Mouse (Mus musculus) neural tube, embryonic 11.5 days (tissue): Measurements from ENCODE around the gene Csk. TPM values are rescaled to one million over a fixed set of nuclear protein-coding genes. Genes with fewer than 3 reads are reported as not detected.

ENCODE experiments used
- ATAC-seq: fragments of 200-750 bp; cut with Nextera tagmentation; 2 replicates; pipeline ENCODE4 v1.8.0; 2017; ENCODE audit warnings: moderate number of reproducible peaks, mild to moderate bottlenecking, moderate TSS enrichment, moderate library complexity; ENCODE audit not compliant: insufficient read depth, low FRiP score, low TSS enrichment
- DNase-seq: peaks from one replicate; pipeline ENCODE4 v3.0.0-alpha.2; 2015; ENCODE audit warnings: low spot score
- H3K27ac ChIP-seq: fragments of 300-500 bp; sonication (generic); 2 replicates; pipeline ENCODE4 v1.5.1; 2014; ENCODE audit warnings: low read depth, mild to moderate bottlenecking, low read length
- H3K27me3 ChIP-seq: fragments of 300-500 bp; sonication (generic); 2 replicates; pipeline ENCODE4 v1.6.1; 2014; ENCODE audit warnings: mild to moderate bottlenecking, low read length, mixed read lengths; ENCODE audit not compliant: control insufficient read depth, insufficient read depth
- H3K36me3 ChIP-seq: fragments of 300-500 bp; sonication (generic); 2 replicates; pipeline ENCODE4 v1.6.1; 2014; ENCODE audit warnings: mild to moderate bottlenecking, low read length, moderate library complexity, mixed read lengths; ENCODE audit not compliant: control insufficient read depth, insufficient read depth
- H3K4me1 ChIP-seq: fragments of 300-500 bp; sonication (generic); 2 replicates; pipeline ENCODE4 v1.6.1; 2014; ENCODE audit warnings: low read length, mixed read lengths; ENCODE audit not compliant: control insufficient read depth, insufficient read depth
- H3K4me2 ChIP-seq: fragments of 300-500 bp; sonication (generic); 2 replicates; pipeline ENCODE4 v1.6.1; 2014; ENCODE audit warnings: low read depth, mild to moderate bottlenecking, moderate library complexity
- H3K4me3 ChIP-seq: fragments of 300-500 bp; sonication (generic); 2 replicates; pipeline ENCODE4 v1.5.1; 2014; ENCODE audit warnings: low read depth, low read length
- H3K9ac ChIP-seq: fragments of 300-500 bp; sonication (generic); 2 replicates; pipeline ENCODE4 v1.6.1; 2014; ENCODE audit warnings: mild to moderate bottlenecking, low read length
- H3K9me3 ChIP-seq: fragments of 300-500 bp; sonication (generic); 2 replicates; pipeline ENCODE4 v1.6.1; 2016; ENCODE audit warnings: low read length; ENCODE audit not compliant: control insufficient read depth
- WGBS: fragments of 180-500 bp; shearing (Covaris S2); extraction: QIAGEN DNeasy Blood & Tissue Kit; methylation state at CpG from one replicate; pipeline ENCODE4 v1.1.7; 2014; 5-methylcytosine and 5-hydroxymethylcytosine counted together
- polyA plus RNA-seq: library from polyadenylated mRNA; unstranded; fragments of >200 nt; fragmentation: Nextera tagmentation; extraction: Ambion mirVana; gene quantifications from 2 replicates; pipeline ENCODE4 v1.2.1, GENCODE M21; 2014

The Csk gene
- polyA plus RNA-seq, 1 experiment from 2014 or later = 35.2 TPM

DNA sequence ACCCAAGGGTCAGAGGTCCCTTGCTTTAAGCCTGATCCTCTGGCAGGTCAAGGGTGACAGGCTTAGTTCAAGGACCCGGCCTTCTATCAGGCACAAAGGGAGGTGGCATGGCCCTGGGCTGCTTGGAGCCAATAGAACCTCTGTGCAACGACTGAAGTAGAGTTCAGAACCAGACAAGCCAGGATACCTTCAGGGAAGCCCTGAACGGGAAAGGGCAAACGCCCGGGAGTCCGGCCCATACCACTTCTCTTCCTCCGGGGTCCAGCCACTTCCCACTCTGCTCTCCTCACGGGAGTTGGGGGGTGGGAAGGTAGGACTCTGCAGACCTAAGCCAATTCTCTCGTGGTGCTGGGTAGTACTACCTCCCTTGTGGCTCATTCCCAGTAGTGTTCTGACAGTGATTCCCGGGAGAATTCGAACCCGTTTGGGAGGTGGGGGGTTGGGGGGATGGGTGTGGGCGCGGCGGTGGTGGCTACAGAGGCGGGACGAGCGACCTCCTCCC lies 8.9 kb downstream of the Csk start:
- DNase-seq (no peak), ATAC-seq (peak; percentile 17; the same call in 1 of the 2 replicates)
- H3K36me3 ChIP-seq = no peaks in the 10 kb centered on the region
- no peaks in the 10 kb centered on the region for H3K27me3 ChIP-seq
- no peaks in the 10 kb centered on the region for H3K9me3 ChIP-seq
- WGBS = under 1% methylated on average over 18 of the region's 18 CpGs
- peaks cover 26% of the 10 kb centered on the region for H3K4me1 ChIP-seq
- H3K27ac ChIP-seq = peak overlapping the region; percentile 92; the same call in 1 of the 2 replicates
- H3K4me2 ChIP-seq = peak overlapping the region; percentile 92
- H3K4me3 ChIP-seq = peak overlapping the region; percentile 97
- H3K9ac ChIP-seq = peak overlapping the region; percentile 98

GRCm38 (mm10) chr9:57643856-57644180 lies 9.6 kb downstream of the Csk start:
- peak overlapping the region; percentile 98 for H3K9ac ChIP-seq
- H3K4me3 ChIP-seq = peak overlapping the region; percentile 97
- no peaks in the 10 kb centered on the region for H3K9me3 ChIP-seq
- no peaks in the 10 kb centered on the region for H3K36me3 ChIP-seq
- H3K27me3 ChIP-seq = no peaks in the 10 kb centered on the region
- no peak for DNase-seq
- H3K27ac ChIP-seq = no peak overlapping the region
- peaks cover 30% of the 10 kb centered on the region for H3K4me1 ChIP-seq
- WGBS = 70% methylated on average over 7 of the region's 7 CpGs
- peak overlapping the region; percentile 92 for H3K4me2 ChIP-seq
- no peak for ATAC-seq

GRCm38 (mm10) chr9:57643169-57643855 lies 10.1 kb downstream of the Csk start:
- H3K9me3 ChIP-seq = no peaks in the 10 kb centered on the region
- 75% methylated on average over 9 of the region's 9 CpGs for WGBS
- no peaks in the 10 kb centered on the region for H3K27me3 ChIP-seq
- H3K36me3 ChIP-seq = no peaks in the 10 kb centered on the region
- H3K9ac ChIP-seq = no peak overlapping the region
- H3K4me3 ChIP-seq = peak overlapping the region; percentile 97
- H3K4me1 ChIP-seq = peaks cover 35% of the 10 kb centered on the region
- H3K4me2 ChIP-seq = peak overlapping the region; percentile 92
- DNase-seq = no peak
- ATAC-seq = no peak
- H3K27ac ChIP-seq = no peak overlapping the region

DNA sequence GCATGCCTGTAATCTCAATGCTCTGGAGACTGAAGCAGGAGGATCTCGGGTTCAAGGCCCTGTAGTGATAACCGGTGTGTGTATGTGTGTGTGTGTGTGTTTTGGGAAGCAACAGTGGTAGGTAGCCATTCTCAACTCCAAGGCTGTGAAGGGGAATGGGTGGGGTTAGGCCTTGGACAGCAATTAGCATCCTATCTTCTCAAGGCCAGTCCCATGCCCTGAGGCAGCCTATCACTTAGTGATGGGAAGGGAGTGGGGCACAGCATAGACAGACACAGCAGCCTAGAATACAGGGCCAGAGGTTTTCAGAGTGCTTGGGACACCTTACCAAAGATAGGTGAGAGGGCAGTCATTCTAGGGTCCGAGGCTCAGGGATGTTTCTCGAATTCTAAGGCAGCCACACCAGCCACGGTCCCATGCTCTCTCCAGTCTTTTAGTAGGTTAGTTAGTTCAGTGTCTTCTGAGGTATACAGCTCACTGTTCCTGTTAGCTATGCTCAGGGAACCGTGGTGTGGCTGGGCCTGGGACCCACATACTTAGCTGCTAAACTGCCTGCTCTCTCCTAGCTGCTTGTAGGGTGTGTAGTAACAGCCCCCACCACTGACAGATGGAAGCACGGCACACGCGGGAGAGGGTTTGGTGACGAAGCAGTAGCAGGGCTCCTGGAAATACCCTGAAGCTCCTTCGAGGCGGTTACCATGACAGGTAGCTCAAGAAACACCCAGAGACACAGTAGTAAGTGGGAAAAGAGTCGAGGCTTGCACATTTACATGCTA lies 11.5 kb downstream of the Csk start:
- no peak overlapping the region for H3K4me3 ChIP-seq
- no peaks in the 10 kb centered on the region for H3K27me3 ChIP-seq
- H3K36me3 ChIP-seq = no peaks in the 10 kb centered on the region
- no peak overlapping the region for H3K4me2 ChIP-seq
- ATAC-seq (no peak), DNase-seq (no peak)
- peaks cover 41% of the 10 kb centered on the region for H3K4me1 ChIP-seq
- WGBS = 90% methylated on average over 13 of the region's 13 CpGs
- no peak overlapping the region for H3K27ac ChIP-seq
- H3K9me3 ChIP-seq = no peaks in the 10 kb centered on the region
- no peak overlapping the region for H3K9ac ChIP-seq

- H3K4me1 ChIP-seq = peaks cover 41% of the 10 kb centered on the region
- H3K27ac ChIP-seq = no peak overlapping the region
- H3K4me3 ChIP-seq = no peak overlapping the region
- no peaks in the 10 kb centered on the region for H3K27me3 ChIP-seq
- no peak overlapping the region for H3K4me2 ChIP-seq
- no peaks in the 10 kb centered on the region for H3K9me3 ChIP-seq
- ATAC-seq = no peak
- no peaks in the 10 kb centered on the region for H3K36me3 ChIP-seq
- WGBS = 81% methylated on average over 1 of the region's 1 CpGs
- H3K9ac ChIP-seq = no peak overlapping the region
- DNase-seq = no peak
These were observed 12.4 kb downstream of the Csk start for GRCm38 (mm10) chr9:57641022-57641421.

- DNase-seq = no peak
- WGBS = 30% methylated on average over 14 of the region's 15 CpGs
- Histone ChIP-seq H3K4me2 (peak overlapping the region; percentile 20; the same call in 1 of the 2 replicates), H3K9ac (no peak overlapping the region), H3K27ac (peak overlapping the region; percentile 20; the same call in 1 of the 2 replicates), H3K4me3 (no peak overlapping the region), H3K36me3 (no peaks in the 10 kb centered on the region), H3K9me3 (no peaks in the 10 kb centered on the region), H3K27me3 (no peaks in the 10 kb centered on the region), H3K4me1 (peaks cover 41% of the 10 kb centered on the region)
- no peak for ATAC-seq
These were observed 13.0 kb downstream of the Csk start for GRCm38 (mm10) chr9:57640384-57640783.

- Histone ChIP-seq H3K4me3 (no peak overlapping the region), H3K9ac (no peak overlapping the region), H3K36me3 (no peaks in the 10 kb centered on the region), H3K27me3 (no peaks in the 10 kb centered on the region), H3K27ac (no peak overlapping the region), H3K9me3 (no peaks in the 10 kb centered on the region), H3K4me2 (peak overlapping the region; percentile 20; the same call in 1 of the 2 replicates), H3K4me1 (peaks cover 41% of the 10 kb centered on the region)
- DNase-seq = no peak
- no peak for ATAC-seq
- 81% methylated on average over 5 of the region's 5 CpGs for WGBS
These were observed 13.6 kb downstream of the Csk start for GRCm38 (mm10) chr9:57639661-57640328.

DNA sequence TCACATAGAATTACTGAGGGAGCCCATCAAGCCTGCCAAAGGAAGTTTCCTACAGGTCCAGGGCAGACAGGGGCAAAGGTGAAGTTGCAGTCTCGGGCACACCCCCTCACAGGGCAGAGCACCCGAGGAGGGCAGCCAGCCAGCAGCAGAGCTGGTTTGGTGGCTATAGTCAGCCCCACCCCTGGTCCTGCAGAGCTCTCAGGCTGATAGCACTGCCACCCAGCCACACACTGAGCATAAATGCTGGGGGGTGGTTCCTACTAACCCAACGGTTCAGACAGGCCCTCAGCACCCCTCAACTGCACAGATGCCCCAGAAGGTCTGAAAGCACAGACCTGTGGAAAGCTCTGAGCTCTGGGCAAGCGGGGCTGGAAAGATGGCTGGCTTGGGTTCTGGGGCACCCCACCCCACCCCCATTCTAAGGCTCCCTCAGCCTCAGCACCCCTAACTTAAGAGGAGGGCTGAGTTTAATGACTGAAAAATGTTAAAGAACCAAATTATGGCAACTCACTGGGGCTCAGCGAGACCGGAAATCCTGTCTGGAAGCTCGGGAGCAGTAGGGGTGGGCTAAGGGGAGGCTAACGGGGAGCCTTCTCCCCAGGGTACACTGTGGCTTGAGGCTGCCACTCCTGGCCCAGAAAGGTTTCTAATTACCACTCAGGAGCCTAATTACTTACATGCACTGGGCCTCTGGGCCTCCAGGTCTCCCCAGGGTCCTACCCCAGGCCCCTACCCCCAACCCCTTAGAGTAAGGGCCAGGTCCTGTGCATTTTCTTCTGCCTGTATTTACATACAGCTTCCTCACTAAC lies 14.6 kb downstream of the Csk start:
- Histone ChIP-seq H3K4me3 (no peak overlapping the region), H3K27me3 (no peaks in the 10 kb centered on the region), H3K27ac (no peak overlapping the region), H3K4me2 (no peak overlapping the region), H3K9ac (peak overlapping the region; percentile 3; the same call in 1 of the 2 replicates), H3K36me3 (no peaks in the 10 kb centered on the region), H3K4me1 (peaks cover 35% of the 10 kb centered on the region), H3K9me3 (no peaks in the 10 kb centered on the region)
- WGBS = 42% methylated on average over 8 of the region's 8 CpGs
- no peak for DNase-seq
- ATAC-seq = no peak
